Mouse (Mus musculus) brain, embryonic 14.5 days (tissue): ENCODE measurements around the gene Polr1d. TPM values are rescaled to one million over a fixed set of nuclear protein-coding genes. Genes with fewer than 3 reads are reported as not detected.

Source experiments
- DNase-seq: peaks from one replicate; pipeline ENCODE4 v3.0.0-alpha.2; 2011; ENCODE audit warnings: low read depth
- CTCF ChIP-seq: fragments of 200-500 bp; IDR thresholded peaks from 2 replicates; pipeline ENCODE4 v1.5.1; 2012; ENCODE audit warnings: inconsistent platforms, mild to moderate bottlenecking, moderate library complexity, borderline replicate concordance; ENCODE audit not compliant: insufficient read depth, insufficient read length; ENCODE audit errors: extremely low read depth
- POLR2A ChIP-seq: fragments of 200-500 bp; IDR thresholded peaks from 2 replicates; pipeline ENCODE4 v1.6.1; 2012; ENCODE audit warnings: mild to moderate bottlenecking, inconsistent platforms, borderline replicate concordance; ENCODE audit not compliant: poor library complexity, insufficient read depth, insufficient read length, severe bottlenecking; ENCODE audit errors: extremely low read depth
- polyA plus RNA-seq: library from polyadenylated mRNA; depleted of rRNA; stranded (reverse); fragments of >200 nt; gene quantifications from 2 replicates; pipeline ENCODE4 v1.2.3, GENCODE M21; 2012

Polr1d gene
- polyA plus RNA-seq, 1 experiment, result 82.3 TPM

GRCm38 (mm10) chr5:147045311-147045710 lies 31.5 kb upstream of the Polr1d start:
- peak; percentile 33 for DNase-seq

GRCm38 (mm10) chr5:147045929-147046328 lies 30.9 kb upstream of the Polr1d start:
- TF ChIP-seq POLR2A (no peak), CTCF (no peak)
- no peak for DNase-seq

More at GRCm38 (mm10) chr5:147045311-147045710, 31.5 kb upstream of the Polr1d start:
- TF ChIP-seq POLR2A (no peak), CTCF (no peak)

GRCm38 (mm10) chr5:147049544-147050209 lies 27.2 kb upstream of the Polr1d start:
- DNase-seq, result no peak
- TF ChIP-seq CTCF (no peak), POLR2A (no peak)

- DNase-seq, result no peak
- no peak for TF ChIP-seq POLR2A
- TF ChIP-seq CTCF, result no peak
Observed at GRCm38 (mm10) chr5:147050816-147051499, 25.9 kb upstream of the Polr1d start.

- TF ChIP-seq POLR2A (no peak), CTCF (no peak)
- DNase-seq, result no peak
Observed at GRCm38 (mm10) chr5:147051500-147052308, 25.1 kb upstream of the Polr1d start.

- TF ChIP-seq CTCF (no peak), POLR2A (no peak)
- no peak for DNase-seq
Observed at GRCm38 (mm10) chr5:147052309-147052558, 24.6 kb upstream of the Polr1d start.

GRCm38 (mm10) chr5:147053071-147053470 lies 23.8 kb upstream of the Polr1d start:
- no peak for DNase-seq
- TF ChIP-seq POLR2A, result no peak
- TF ChIP-seq CTCF, result no peak

GRCm38 (mm10) chr5:147053481-147053880 lies 23.4 kb upstream of the Polr1d start:
- TF ChIP-seq CTCF, result no peak
- no peak for TF ChIP-seq POLR2A
- no peak for DNase-seq

GRCm38 (mm10) chr5:147054328-147054727 lies 22.5 kb upstream of the Polr1d start:
- no peak for TF ChIP-seq CTCF
- TF ChIP-seq POLR2A, result no peak
- no peak for DNase-seq

- DNase-seq, result peak; percentile 42
- no peak for TF ChIP-seq POLR2A
- no peak for TF ChIP-seq CTCF
Observed at GRCm38 (mm10) chr5:147054747-147055270, 22.0 kb upstream of the Polr1d start.

- DNase-seq, result no peak
- TF ChIP-seq CTCF, result no peak
- TF ChIP-seq POLR2A, result no peak
Observed at GRCm38 (mm10) chr5:147055572-147056245, 21.1 kb upstream of the Polr1d start.

- no peak for DNase-seq
- no peak for TF ChIP-seq CTCF
- TF ChIP-seq POLR2A, result no peak
Observed at GRCm38 (mm10) chr5:147056712-147057290, 20.0 kb upstream of the Polr1d start.
